Mouse (Mus musculus) midbrain, embryonic 11.5 days (tissue): ENCODE data around the gene 4833439L19Rik. TPM values are rescaled to one million over a fixed set of nuclear protein-coding genes. Genes with fewer than 3 reads are reported as not detected.
"Not testable (repeated sequence)": the region's sequence is repeated elsewhere in the genome, so short reads cannot be mapped to it uniquely, and the experiment has no call there.

ENCODE experiments used
- ATAC-seq: fragments of 200-750 bp; cut with Nextera tagmentation; 2 replicates; pipeline ENCODE4 v1.8.0; 2017; ENCODE audit warnings: moderate TSS enrichment, moderate library complexity; ENCODE audit not compliant: low FRiP score
- DNase-seq: peaks from one replicate; pipeline ENCODE4 v3.0.0; 2015; ENCODE audit warnings: low spot score; ENCODE audit errors: missing footprints
- H3K27ac ChIP-seq: fragments of 300-500 bp; sonication (generic); 2 replicates; pipeline ENCODE4 v1.5.1; 2014; ENCODE audit warnings: low read depth, low read length
- H3K27me3 ChIP-seq: fragments of 300-500 bp; sonication (generic); 2 replicates; pipeline ENCODE4 v1.6.1; 2014; ENCODE audit warnings: mild to moderate bottlenecking, low read length, moderate library complexity, mixed read lengths; ENCODE audit not compliant: control insufficient read depth, insufficient read depth
- H3K36me3 ChIP-seq: fragments of 300-500 bp; sonication (generic); 2 replicates; pipeline ENCODE4 v1.6.1; 2014; ENCODE audit warnings: mild to moderate bottlenecking, low read length, moderate library complexity, mixed read lengths; ENCODE audit not compliant: control insufficient read depth, insufficient read depth
- H3K4me1 ChIP-seq: fragments of 300-500 bp; sonication (generic); 2 replicates; pipeline ENCODE4 v1.6.1; 2014; ENCODE audit warnings: low read length; ENCODE audit not compliant: control insufficient read depth, insufficient read depth
- H3K4me2 ChIP-seq: fragments of 300-500 bp; sonication (generic); 2 replicates; pipeline ENCODE4 v1.6.1; 2014; ENCODE audit warnings: mild to moderate bottlenecking, moderate library complexity
- H3K4me3 ChIP-seq: fragments of 300-500 bp; sonication (generic); 2 replicates; pipeline ENCODE4 v1.5.1; 2014; ENCODE audit warnings: low read depth, low read length
- H3K9ac ChIP-seq: fragments of 300-500 bp; sonication (generic); 2 replicates; pipeline ENCODE4 v1.6.1; 2014; ENCODE audit warnings: low read length
- H3K9me3 ChIP-seq: fragments of 300-500 bp; sonication (generic); 2 replicates; pipeline ENCODE4 v1.6.1; 2016; ENCODE audit warnings: low read length; ENCODE audit not compliant: control insufficient read depth
- WGBS: fragments of 180-500 bp; shearing (Covaris S2); extraction: QIAGEN DNeasy Blood & Tissue Kit; methylation state at CpG from one replicate; pipeline ENCODE4 v1.1.7; 2014; 5-methylcytosine and 5-hydroxymethylcytosine counted together
- polyA plus RNA-seq: library from polyadenylated mRNA; unstranded; fragments of >200 nt; fragmentation: Nextera tagmentation; extraction: Ambion mirVana; gene quantifications from 2 replicates; pipeline ENCODE4 v1.2.1, GENCODE M21; 2014

4833439L19Rik gene
- polyA plus RNA-seq = 263 and 264 TPM in 2 replicates

DNA sequence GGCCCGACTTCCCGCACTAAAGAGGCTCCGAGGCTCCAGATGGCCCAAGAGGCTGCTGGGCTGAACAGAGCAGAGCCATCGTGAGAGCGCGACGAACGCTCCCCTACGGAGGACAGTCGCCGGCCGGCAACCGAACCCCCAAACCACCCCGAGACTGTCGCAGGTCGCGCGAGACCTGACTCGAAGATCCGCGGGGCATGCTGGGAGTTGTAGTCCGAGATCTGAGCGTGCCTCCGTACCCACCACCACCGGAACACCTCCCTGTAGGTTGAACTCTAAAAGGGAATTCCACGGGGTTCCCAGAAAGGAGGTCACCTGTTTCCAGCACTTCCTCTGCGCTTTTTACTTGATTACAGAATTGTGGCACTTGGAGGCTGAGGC lies at the start of gene 4833439L19Rik:
Gene 4833439L19Rik (minus strand): TSS at position 235 of the 381 bp plus-strand sequence.
- peak; percentile 95 for ATAC-seq
- Histone ChIP-seq H3K4me2 (peak within 1 kb of the TSS; percentile 81), H3K9me3 (no peaks in the 10 kb centered on the region), H3K4me3 (peak within 1 kb of the TSS; percentile 92), H3K4me1 (peaks cover 10% of the 10 kb centered on the region), H3K27me3 (no peaks in the 10 kb centered on the region), H3K9ac (peak within 1 kb of the TSS; percentile 98), H3K36me3 (peaks cover 3% of the 10 kb centered on the region), H3K27ac (peak within 1 kb of the TSS; percentile 53)
- DNase-seq = peak; percentile 99
- WGBS = under 1% methylated on average over 24 of the region's 27 CpGs

DNA sequence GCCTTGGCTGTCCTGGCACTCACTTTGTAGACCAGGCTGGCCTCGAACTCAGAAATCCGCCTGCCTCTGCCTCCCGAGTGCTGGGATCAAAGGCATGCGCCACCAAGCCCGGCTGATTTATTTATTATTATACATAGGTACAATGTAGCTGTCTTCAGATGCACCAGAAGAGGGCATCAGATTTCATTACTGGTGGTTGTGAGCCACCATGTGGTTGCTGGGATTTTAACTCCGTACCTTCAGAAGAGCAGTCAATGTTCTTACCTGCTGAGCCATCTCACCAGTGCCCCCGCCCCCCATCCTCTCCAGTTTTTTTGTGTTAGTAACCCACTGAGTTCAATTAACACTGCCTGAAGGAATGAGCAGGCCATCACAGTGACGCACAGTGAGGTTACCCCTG lies 47.9 kb upstream of the 4833439L19Rik start:
- not testable (repeated sequence) for H3K9ac ChIP-seq, H3K27ac ChIP-seq, H3K9me3 ChIP-seq, H3K4me3 ChIP-seq, ATAC-seq, DNase-seq, H3K36me3 ChIP-seq, H3K27me3 ChIP-seq, H3K4me2 ChIP-seq
- 86% methylated on average over 8 of the region's 8 CpGs for WGBS
- H3K4me1 ChIP-seq = peaks cover 14% of the 10 kb centered on the region; the same call in 1 of the 2 replicates

DNA sequence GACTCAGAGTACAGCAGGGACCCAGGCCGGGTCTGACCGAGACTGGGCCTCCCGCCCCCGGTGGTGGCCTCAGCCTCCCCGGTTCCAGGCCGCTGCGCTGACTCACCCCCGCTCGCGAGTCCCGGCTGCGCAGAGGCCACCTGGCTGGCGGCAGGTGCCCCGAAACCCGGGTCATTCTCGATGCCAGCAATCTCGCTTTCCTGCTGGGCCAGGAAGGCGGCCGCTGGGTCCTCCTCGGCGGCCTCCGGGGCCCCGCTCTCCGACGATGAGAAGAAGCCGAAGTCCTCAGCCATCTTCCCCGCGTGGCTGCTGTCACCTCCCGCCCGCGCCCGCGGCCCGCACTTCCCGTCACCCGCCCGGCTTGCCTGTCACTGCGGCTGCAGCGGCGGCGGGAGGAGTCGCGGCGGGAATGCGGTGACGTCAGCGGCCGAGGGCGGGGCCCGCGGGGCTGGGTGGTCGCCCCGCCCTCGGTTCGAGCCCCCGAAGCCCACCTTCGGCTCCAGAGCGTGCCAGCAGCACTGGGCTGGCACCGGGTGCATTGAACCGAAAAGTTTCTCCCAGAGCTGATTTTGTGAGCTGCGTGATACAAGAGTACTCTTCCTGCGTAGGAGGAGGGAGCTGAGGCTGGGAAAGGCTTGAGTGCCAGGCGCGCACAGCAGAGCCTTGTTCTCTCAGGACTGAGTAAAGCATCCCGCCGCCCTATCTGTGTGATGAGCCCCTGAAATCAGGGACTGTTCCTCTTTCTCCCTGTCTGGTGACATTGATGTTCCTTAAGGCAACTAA lies 45.9 kb upstream of the 4833439L19Rik start, which contains the start of gene Cltb:
Gene Cltb (minus strand): TSS at position 373 of the 783 bp plus-strand sequence.
- peak within 1 kb of the TSS; percentile 70 for H3K9ac ChIP-seq
- no peaks in the 10 kb centered on the region for H3K36me3 ChIP-seq
- peak; percentile 99 for DNase-seq
- H3K27ac ChIP-seq = no peak within 1 kb of the TSS
- peak; percentile 77 for ATAC-seq
- no peaks in the 10 kb centered on the region for H3K9me3 ChIP-seq
- peak within 1 kb of the TSS; percentile 62 for H3K4me3 ChIP-seq
- WGBS = under 1% methylated on average over 64 of the region's 66 CpGs
- H3K4me1 ChIP-seq = peaks cover 14% of the 10 kb centered on the region; the same call in 1 of the 2 replicates
- peaks cover 8% of the 10 kb centered on the region for H3K27me3 ChIP-seq
- H3K4me2 ChIP-seq = peak within 1 kb of the TSS; percentile 98

DNA sequence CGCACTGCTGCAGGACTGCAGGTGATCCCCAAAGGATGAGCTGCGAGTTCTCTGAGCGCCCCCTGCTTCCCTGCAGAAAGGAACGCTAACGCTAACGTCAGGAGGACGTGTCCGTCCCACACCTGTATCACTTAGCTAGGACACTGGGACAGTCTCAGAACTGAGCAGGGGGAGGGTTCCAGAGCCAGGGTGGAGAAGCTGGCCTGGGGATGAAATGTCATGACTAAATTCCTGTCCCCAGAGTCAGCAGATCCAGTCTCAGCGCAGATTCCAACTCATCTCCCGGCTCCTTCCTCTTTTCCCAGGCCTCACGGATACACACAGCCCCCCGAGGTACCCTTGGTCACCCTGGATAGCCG lies 45.4 kb upstream of the 4833439L19Rik start:
- Histone ChIP-seq H3K27ac (no peak overlapping the region), H3K4me2 (peak overlapping the region; percentile 98), H3K9me3 (no peaks in the 10 kb centered on the region), H3K36me3 (no peaks in the 10 kb centered on the region), H3K9ac (peak overlapping the region; percentile 70), H3K4me1 (peaks cover 14% of the 10 kb centered on the region; the same call in 1 of the 2 replicates), H3K4me3 (peak overlapping the region; percentile 62), H3K27me3 (peaks cover 8% of the 10 kb centered on the region)
- 6% methylated on average over 13 of the region's 13 CpGs for WGBS
- DNase-seq = peak; percentile 90
- ATAC-seq = peak; percentile 31; the same call in 1 of the 2 replicates

DNA sequence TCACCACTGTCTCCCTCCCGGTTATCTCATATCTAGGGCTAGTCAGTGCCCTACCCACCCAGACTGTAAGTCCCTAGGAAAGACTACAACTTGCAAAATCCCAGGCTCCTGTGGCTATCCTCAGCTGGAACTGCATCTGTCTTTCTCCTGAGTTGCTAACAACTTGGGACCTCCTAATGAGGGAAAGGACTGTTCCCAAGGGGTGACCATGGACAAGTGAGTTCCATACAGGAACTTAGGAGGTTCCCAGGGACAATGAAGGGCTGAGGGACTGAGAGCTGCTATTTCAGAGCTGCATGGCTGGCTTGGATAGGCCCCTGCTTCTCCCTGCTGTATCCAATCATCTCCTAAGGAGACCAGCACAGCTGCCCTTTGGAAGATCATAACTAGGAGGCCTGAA lies 44.1 kb upstream of the 4833439L19Rik start:
- 0% methylated on average over 1 of the region's 1 CpGs for WGBS
- no peaks in the 10 kb centered on the region for H3K9me3 ChIP-seq
- no peak overlapping the region for H3K9ac ChIP-seq
- H3K27me3 ChIP-seq = peaks cover 8% of the 10 kb centered on the region
- no peak overlapping the region for H3K4me2 ChIP-seq
- ATAC-seq (no peak), DNase-seq (no peak)
- H3K4me1 ChIP-seq = peaks cover 14% of the 10 kb centered on the region; the same call in 1 of the 2 replicates
- no peaks in the 10 kb centered on the region for H3K36me3 ChIP-seq
- H3K4me3 ChIP-seq = no peak overlapping the region
- no peak overlapping the region for H3K27ac ChIP-seq

DNA sequence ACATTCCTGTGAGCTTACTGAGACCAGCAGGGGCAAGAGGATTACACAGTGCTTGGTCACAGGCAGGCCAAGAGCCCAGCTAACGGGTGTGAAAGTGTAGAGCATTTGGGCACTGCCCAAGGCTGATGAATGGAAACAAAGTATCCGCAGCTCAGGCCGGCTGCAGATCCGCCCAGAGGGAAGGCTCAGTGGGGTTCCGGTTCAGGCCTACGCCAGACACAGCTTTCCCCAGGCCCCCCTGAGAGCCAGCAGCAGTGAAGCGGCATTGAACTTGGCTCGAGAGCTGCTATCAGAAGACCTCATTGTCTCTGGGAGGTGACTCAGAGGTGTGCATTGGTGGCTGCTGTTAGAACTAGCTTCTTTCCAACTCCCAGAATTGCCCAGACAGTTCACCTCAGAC lies 43.4 kb upstream of the 4833439L19Rik start:
- WGBS = 7% methylated on average over 8 of the region's 8 CpGs
- H3K9ac ChIP-seq = no peak overlapping the region
- H3K4me2 ChIP-seq = no peak overlapping the region
- ATAC-seq (no peak), DNase-seq (no peak)
- H3K27ac ChIP-seq = no peak overlapping the region
- H3K4me3 ChIP-seq = no peak overlapping the region
- H3K9me3 ChIP-seq = no peaks in the 10 kb centered on the region
- no peaks in the 10 kb centered on the region for H3K36me3 ChIP-seq
- peaks cover 8% of the 10 kb centered on the region for H3K27me3 ChIP-seq
- H3K4me1 ChIP-seq = peaks cover 14% of the 10 kb centered on the region; the same call in 1 of the 2 replicates

DNA sequence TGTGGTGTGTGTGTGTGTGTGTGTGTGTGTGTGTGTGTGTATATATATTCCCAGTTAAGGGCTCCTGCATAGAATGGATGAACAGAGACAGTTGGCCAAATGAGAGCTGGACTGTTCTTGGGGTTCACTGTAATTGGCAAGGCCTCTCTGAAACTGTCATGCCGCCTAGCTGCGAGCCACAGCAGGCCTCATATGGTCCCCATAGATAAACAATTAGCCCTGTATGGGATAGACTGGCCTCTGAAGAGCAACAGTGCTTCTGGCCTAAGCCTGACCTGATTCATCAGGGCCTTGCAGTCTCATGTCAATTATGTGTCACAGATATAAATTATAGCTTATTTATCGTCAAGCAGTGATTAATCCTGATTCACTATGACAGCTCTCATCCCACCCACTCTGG lies 42.8 kb upstream of the 4833439L19Rik start:
- H3K9me3 ChIP-seq = no peaks in the 10 kb centered on the region
- DNase-seq = no peak
- no peak overlapping the region for H3K27ac ChIP-seq
- ATAC-seq = no peak
- no peak overlapping the region for H3K4me3 ChIP-seq
- WGBS = 68% methylated on average over 3 of the region's 3 CpGs
- H3K9ac ChIP-seq = no peak overlapping the region
- no peaks in the 10 kb centered on the region for H3K36me3 ChIP-seq
- H3K4me1 ChIP-seq = peaks cover 14% of the 10 kb centered on the region; the same call in 1 of the 2 replicates
- no peak overlapping the region for H3K4me2 ChIP-seq
- peaks cover 8% of the 10 kb centered on the region for H3K27me3 ChIP-seq

DNA sequence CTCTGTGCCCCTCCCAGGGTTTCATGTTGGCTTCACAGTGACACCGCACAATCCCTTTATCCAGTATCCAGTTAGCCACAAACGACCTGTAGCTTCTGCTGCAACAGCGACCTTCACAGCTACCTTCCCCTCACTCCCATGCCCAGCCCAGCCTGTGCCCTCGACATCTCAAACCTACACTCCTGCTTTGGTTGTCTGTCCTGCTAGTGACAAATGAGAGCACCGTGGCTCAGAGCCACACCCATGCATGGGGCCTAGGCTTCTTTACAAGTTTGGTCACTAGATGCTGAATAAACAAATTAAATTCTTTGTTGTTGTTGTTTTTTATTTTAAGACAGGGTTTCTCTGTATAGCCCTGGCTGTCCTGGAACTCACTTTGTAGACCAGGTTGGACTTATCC lies 42.0 kb upstream of the 4833439L19Rik start:
- 79% methylated on average over 5 of the region's 5 CpGs for WGBS
- H3K27me3 ChIP-seq = peaks cover 8% of the 10 kb centered on the region

DNA sequence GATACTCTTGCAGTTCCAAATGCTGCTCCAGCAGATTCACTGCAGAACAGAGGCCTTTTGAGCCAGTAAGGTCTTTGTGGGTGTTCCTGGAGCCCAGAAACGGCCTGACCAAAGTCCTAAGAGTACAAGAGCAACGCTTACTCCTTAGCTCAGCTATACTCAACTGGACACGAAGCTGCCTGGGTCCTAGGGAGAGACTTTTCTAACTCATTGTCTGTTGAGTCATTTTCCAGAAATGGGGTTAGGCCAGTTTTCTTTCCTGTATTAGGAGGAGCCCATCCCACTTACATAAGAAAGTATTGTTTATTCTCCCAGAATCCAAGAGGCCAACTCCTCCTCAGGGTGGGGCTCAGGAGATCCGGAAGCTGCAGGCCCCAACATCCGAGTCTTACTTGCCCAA lies 40.2 kb upstream of the 4833439L19Rik start:
- DNase-seq (no peak), ATAC-seq (no peak)
- Histone ChIP-seq H3K27me3 (peaks cover 3% of the 10 kb centered on the region; the same call in 1 of the 2 replicates), H3K4me1 (peaks cover 8% of the 10 kb centered on the region; the same call in 1 of the 2 replicates), H3K9me3 (no peaks in the 10 kb centered on the region), H3K4me3 (no peak overlapping the region), H3K36me3 (no peaks in the 10 kb centered on the region), H3K9ac (no peak overlapping the region), H3K27ac (no peak overlapping the region), H3K4me2 (no peak overlapping the region)
- WGBS = 82% methylated on average over 5 of the region's 5 CpGs

More for the DNA sequence above, 42.0 kb upstream of the 4833439L19Rik start:
- Histone ChIP-seq H3K4me3 (no peak overlapping the region), H3K9ac (no peak overlapping the region), H3K4me1 (peaks cover 14% of the 10 kb centered on the region; the same call in 1 of the 2 replicates), H3K9me3 (no peaks in the 10 kb centered on the region), H3K4me2 (no peak overlapping the region), H3K27ac (no peak overlapping the region), H3K36me3 (no peaks in the 10 kb centered on the region)
- DNase-seq (no peak), ATAC-seq (no peak)
